Mouse (Mus musculus): ENCODE measurements around the gene Tor1aip2. TPM values are rescaled to one million over a fixed set of nuclear protein-coding genes. Genes with fewer than 3 reads are reported as not detected.

The Tor1aip2 gene
- polyA plus RNA-seq, 1 experiment from 2014 or later = 58.1 TPM

- ATAC-seq = no peak
- Histone ChIP-seq H3K4me2 (ENCODE audit: low read length) (no peak overlapping the region), H3K27ac (ENCODE audit: low read length) (no peak overlapping the region), H3K9me3 (replicated peaks; ENCODE audit: control insufficient read depth, low read length, poor library complexity, severe bottlenecking) (no peaks in the 10 kb centered on the region), H3K9ac (ENCODE audit: low read depth, low read length) (no peak overlapping the region), H3K27me3 (ENCODE audit: control insufficient read depth, insufficient read depth, low read depth, low read length) (no peaks in the 10 kb centered on the region), H3K4me3 (ENCODE audit: low read depth, low read length) (no peak overlapping the region), H3K4me1 (ENCODE audit: control insufficient read depth, insufficient read depth, low read length) (no peaks in the 10 kb centered on the region), H3K36me3 (ENCODE audit: control insufficient read depth, insufficient read depth, low read length) (no peaks in the 10 kb centered on the region)
- WGBS = 84% methylated on average over 5 of the region's 5 CpGs
Observed at GRCm38 (mm10) chr1:156087586-156087985, 52.4 kb downstream of the Tor1aip2 start.

GRCm38 (mm10) chr1:156089561-156089960, 54.4 kb downstream of the Tor1aip2 start:
- H3K9me3 ChIP-seq (replicated peaks; ENCODE audit: control insufficient read depth, low read length, poor library complexity, severe bottlenecking) = no peaks in the 10 kb centered on the region
- no peak overlapping the region for H3K9ac ChIP-seq (ENCODE audit: low read depth, low read length)
- H3K27me3 ChIP-seq (ENCODE audit: control insufficient read depth, insufficient read depth, low read depth, low read length) = no peaks in the 10 kb centered on the region
- H3K4me3 ChIP-seq (ENCODE audit: low read depth, low read length) = no peak overlapping the region
- no peaks in the 10 kb centered on the region for H3K36me3 ChIP-seq (ENCODE audit: control insufficient read depth, insufficient read depth, low read length)
- H3K4me1 ChIP-seq (ENCODE audit: control insufficient read depth, insufficient read depth, low read length) = no peaks in the 10 kb centered on the region
- no peak for ATAC-seq
- H3K27ac ChIP-seq (ENCODE audit: low read length) = no peak overlapping the region
- WGBS = 71% methylated on average over 8 of the region's 8 CpGs
- no peak overlapping the region for H3K4me2 ChIP-seq (ENCODE audit: low read length)

- Histone ChIP-seq H3K27ac (ENCODE audit: low read length) (no peak overlapping the region), H3K4me1 (ENCODE audit: control insufficient read depth, insufficient read depth, low read length) (no peaks in the 10 kb centered on the region), H3K27me3 (ENCODE audit: control insufficient read depth, insufficient read depth, low read depth, low read length) (no peaks in the 10 kb centered on the region), H3K9ac (ENCODE audit: low read depth, low read length) (no peak overlapping the region), H3K36me3 (ENCODE audit: control insufficient read depth, insufficient read depth, low read length) (no peaks in the 10 kb centered on the region), H3K9me3 (replicated peaks; ENCODE audit: control insufficient read depth, low read length, poor library complexity, severe bottlenecking) (no peaks in the 10 kb centered on the region), H3K4me3 (ENCODE audit: low read depth, low read length) (no peak overlapping the region), H3K4me2 (ENCODE audit: low read length) (no peak overlapping the region)
- ATAC-seq = no peak
- 31% methylated on average over 4 of the region's 4 CpGs for WGBS
Observed at GRCm38 (mm10) chr1:156090042-156090441, 54.8 kb downstream of the Tor1aip2 start.

- no peak overlapping the region for H3K9ac ChIP-seq (ENCODE audit: low read depth, low read length)
- H3K4me2 ChIP-seq (ENCODE audit: low read length) = no peak overlapping the region
- H3K36me3 ChIP-seq (ENCODE audit: control insufficient read depth, insufficient read depth, low read length) = no peaks in the 10 kb centered on the region
- no peaks in the 10 kb centered on the region for H3K27me3 ChIP-seq (ENCODE audit: control insufficient read depth, insufficient read depth, low read depth, low read length)
- 87% methylated on average over 4 of the region's 4 CpGs for WGBS
- no peak for ATAC-seq
- no peaks in the 10 kb centered on the region for H3K4me1 ChIP-seq (ENCODE audit: control insufficient read depth, insufficient read depth, low read length)
- no peaks in the 10 kb centered on the region for H3K9me3 ChIP-seq (replicated peaks; ENCODE audit: control insufficient read depth, low read length, poor library complexity, severe bottlenecking)
- H3K27ac ChIP-seq (ENCODE audit: low read length) = no peak overlapping the region
- H3K4me3 ChIP-seq (ENCODE audit: low read depth, low read length) = no peak overlapping the region
Observed at GRCm38 (mm10) chr1:156091811-156092210, 56.6 kb downstream of the Tor1aip2 start.

GRCm38 (mm10) chr1:156103763-156104162, 68.6 kb downstream of the Tor1aip2 start:
- 0 out of 2 replicates have a peak, but pooled peaks cover 3% of the 10 kb centered on the region for H3K9me3 ChIP-seq (replicated peaks; ENCODE audit: control insufficient read depth, low read length, poor library complexity, severe bottlenecking)
- H3K27me3 ChIP-seq (ENCODE audit: control insufficient read depth, insufficient read depth, low read depth, low read length) = no peaks in the 10 kb centered on the region
- H3K4me1 ChIP-seq (ENCODE audit: control insufficient read depth, insufficient read depth, low read length) = 0 out of 2 replicates have a peak, but pooled peaks cover 2% of the 10 kb centered on the region
- no peaks in the 10 kb centered on the region for H3K36me3 ChIP-seq (ENCODE audit: control insufficient read depth, insufficient read depth, low read length)
- H3K27ac ChIP-seq (ENCODE audit: low read length) = no peak overlapping the region
- WGBS = 99% methylated on average over 2 of the region's 2 CpGs
- H3K4me3 ChIP-seq (ENCODE audit: low read depth, low read length) = no peak overlapping the region
- H3K9ac ChIP-seq (ENCODE audit: low read depth, low read length) = no peak overlapping the region
- ATAC-seq = no peak
- no peak overlapping the region for H3K4me2 ChIP-seq (ENCODE audit: low read length)

GRCm38 (mm10) chr1:156105381-156105780, 70.2 kb downstream of the Tor1aip2 start:
- WGBS = 85% methylated on average over 2 of the region's 2 CpGs
- no peak overlapping the region for H3K4me3 ChIP-seq (ENCODE audit: low read depth, low read length)
- H3K27me3 ChIP-seq (ENCODE audit: control insufficient read depth, insufficient read depth, low read depth, low read length) = no peaks in the 10 kb centered on the region
- H3K9me3 ChIP-seq (replicated peaks; ENCODE audit: control insufficient read depth, low read length, poor library complexity, severe bottlenecking) = no peaks in the 10 kb centered on the region
- H3K36me3 ChIP-seq (ENCODE audit: control insufficient read depth, insufficient read depth, low read length) = no peaks in the 10 kb centered on the region
- H3K9ac ChIP-seq (ENCODE audit: low read depth, low read length) = no peak overlapping the region
- no peak overlapping the region for H3K27ac ChIP-seq (ENCODE audit: low read length)
- H3K4me1 ChIP-seq (ENCODE audit: control insufficient read depth, insufficient read depth, low read length) = 0 out of 2 replicates have a peak, but pooled peaks cover 2% of the 10 kb centered on the region
- no peak for ATAC-seq
- H3K4me2 ChIP-seq (ENCODE audit: low read length) = no peak overlapping the region

- no peaks in the 10 kb centered on the region for H3K9me3 ChIP-seq (replicated peaks; ENCODE audit: control insufficient read depth, low read length, poor library complexity, severe bottlenecking)
- no peak overlapping the region for H3K4me3 ChIP-seq (ENCODE audit: low read depth, low read length)
- H3K4me1 ChIP-seq (ENCODE audit: control insufficient read depth, insufficient read depth, low read length) = peaks cover 2% of the 10 kb centered on the region; the same call in 1 of the 2 replicates
- ATAC-seq = no peak
- H3K4me2 ChIP-seq (ENCODE audit: low read length) = no peak overlapping the region
- no peak overlapping the region for H3K9ac ChIP-seq (ENCODE audit: low read depth, low read length)
- WGBS = 95% methylated on average over 2 of the region's 2 CpGs
- H3K27me3 ChIP-seq (ENCODE audit: control insufficient read depth, insufficient read depth, low read depth, low read length) = no peaks in the 10 kb centered on the region
- no peaks in the 10 kb centered on the region for H3K36me3 ChIP-seq (ENCODE audit: control insufficient read depth, insufficient read depth, low read length)
- H3K27ac ChIP-seq (ENCODE audit: low read length) = no peak overlapping the region
Observed at GRCm38 (mm10) chr1:156107424-156107823, 72.2 kb downstream of the Tor1aip2 start.

- Histone ChIP-seq H3K27ac (ENCODE audit: low read length) (no peak overlapping the region), H3K27me3 (ENCODE audit: control insufficient read depth, insufficient read depth, low read depth, low read length) (no peaks in the 10 kb centered on the region), H3K4me3 (ENCODE audit: low read depth, low read length) (no peak overlapping the region), H3K36me3 (ENCODE audit: control insufficient read depth, insufficient read depth, low read length) (no peaks in the 10 kb centered on the region), H3K4me1 (ENCODE audit: control insufficient read depth, insufficient read depth, low read length) (peaks cover 2% of the 10 kb centered on the region; the same call in 1 of the 2 replicates), H3K4me2 (ENCODE audit: low read length) (no peak overlapping the region), H3K9me3 (replicated peaks; ENCODE audit: control insufficient read depth, low read length, poor library complexity, severe bottlenecking) (no peaks in the 10 kb centered on the region), H3K9ac (ENCODE audit: low read depth, low read length) (0 out of 2 replicates have a peak overlapping the region, but pooled peaks have one; percentile 11)
- WGBS = 28% methylated on average over 10 of the region's 10 CpGs
- ATAC-seq = 0 out of 2 replicates have a peak, but pooled peaks have one; percentile 34
Observed at GRCm38 (mm10) chr1:156108400-156108799, 73.2 kb downstream of the Tor1aip2 start.

GRCm38 (mm10) chr1:156111090-156111489, 75.9 kb downstream of the Tor1aip2 start:
- Histone ChIP-seq H3K27me3 (ENCODE audit: control insufficient read depth, insufficient read depth, low read depth, low read length) (no peaks in the 10 kb centered on the region), H3K4me3 (ENCODE audit: low read depth, low read length) (no peak overlapping the region), H3K9me3 (replicated peaks; ENCODE audit: control insufficient read depth, low read length, poor library complexity, severe bottlenecking) (no peaks in the 10 kb centered on the region), H3K4me2 (ENCODE audit: low read length) (no peak overlapping the region), H3K4me1 (ENCODE audit: control insufficient read depth, insufficient read depth, low read length) (peaks cover 2% of the 10 kb centered on the region; the same call in 1 of the 2 replicates), H3K36me3 (ENCODE audit: control insufficient read depth, insufficient read depth, low read length) (no peaks in the 10 kb centered on the region), H3K27ac (ENCODE audit: low read length) (no peak overlapping the region), H3K9ac (ENCODE audit: low read depth, low read length) (no peak overlapping the region)
- WGBS = 77% methylated on average over 9 of the region's 9 CpGs
- ATAC-seq = no peak

All from midbrain, embryonic 16.5 days (tissue).